Mouse (Mus musculus) liver, adult 10 weeks (tissue): ENCODE measurements around the gene Vamp2. TPM values are rescaled to one million over a fixed set of nuclear protein-coding genes. Genes with fewer than 3 reads are reported as not detected.

ENCODE experiments used
- polyA plus RNA-seq: library from polyadenylated mRNA; stranded (reverse); fragments of 350-450 nt; fragmentation: Illumina TruSeq; extraction: RNeasy Lipid Tissue Mini Kit (QIAGEN cat#74804); gene quantifications from one replicate; pipeline ENCODE4 v1.2.3, GENCODE M21; 2014; ENCODE audit warnings: low read depth, low replicate concordance

The Vamp2 gene
- polyA plus RNA-seq, result 23.6 TPM

GRCm38 (mm10) chr11:69088103-69088855 lies at the start of gene Vamp2:
TSS of gene Vamp2 (plus strand) at chr11:69088490.

DNA sequence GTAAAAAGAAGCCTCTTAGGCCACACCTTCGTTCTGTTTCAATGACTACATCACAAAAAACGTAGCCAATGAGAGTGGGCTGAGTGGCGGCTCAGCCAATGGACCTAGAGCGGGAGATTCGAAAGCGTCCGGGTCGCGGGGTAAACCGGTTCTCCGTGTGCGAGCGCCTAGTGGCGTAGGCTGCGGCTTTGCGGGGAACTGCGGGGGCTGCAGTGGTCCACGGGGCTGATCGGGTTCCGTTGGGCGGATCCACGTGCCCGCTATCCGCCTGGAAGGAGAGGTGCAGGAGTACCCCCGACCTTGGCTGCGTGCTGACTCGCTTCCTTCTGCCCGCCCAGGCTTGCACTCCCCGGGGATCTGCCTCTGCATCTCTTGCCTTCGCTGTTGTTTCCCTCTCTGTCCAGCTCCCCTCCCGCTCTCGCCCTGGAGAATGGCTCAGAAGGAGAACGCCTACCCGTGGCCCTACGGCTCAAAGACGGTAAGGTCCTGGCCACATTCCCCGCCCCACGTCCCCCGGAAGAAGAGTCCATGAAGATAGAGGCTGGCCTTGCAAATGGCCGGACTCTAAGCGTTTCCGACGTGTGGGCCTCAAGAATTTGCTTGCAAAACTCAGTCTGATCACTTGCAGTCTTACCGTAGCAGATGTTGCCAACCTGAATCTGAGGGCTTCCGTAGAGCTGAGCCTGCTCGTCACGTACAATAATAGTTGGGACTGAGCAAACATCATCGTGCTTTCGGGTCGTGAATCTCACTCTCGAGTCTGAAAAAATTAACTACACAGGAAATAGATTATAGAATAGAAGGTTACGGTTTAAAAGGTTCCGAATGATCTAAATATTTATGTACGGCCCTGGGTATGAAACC lies 42.5 kb upstream of the Vamp2 start, which contains the start of gene Aurkb:
Gene Aurkb (plus strand): TSS at position 117 of the 864 bp plus-strand sequence.

DNA sequence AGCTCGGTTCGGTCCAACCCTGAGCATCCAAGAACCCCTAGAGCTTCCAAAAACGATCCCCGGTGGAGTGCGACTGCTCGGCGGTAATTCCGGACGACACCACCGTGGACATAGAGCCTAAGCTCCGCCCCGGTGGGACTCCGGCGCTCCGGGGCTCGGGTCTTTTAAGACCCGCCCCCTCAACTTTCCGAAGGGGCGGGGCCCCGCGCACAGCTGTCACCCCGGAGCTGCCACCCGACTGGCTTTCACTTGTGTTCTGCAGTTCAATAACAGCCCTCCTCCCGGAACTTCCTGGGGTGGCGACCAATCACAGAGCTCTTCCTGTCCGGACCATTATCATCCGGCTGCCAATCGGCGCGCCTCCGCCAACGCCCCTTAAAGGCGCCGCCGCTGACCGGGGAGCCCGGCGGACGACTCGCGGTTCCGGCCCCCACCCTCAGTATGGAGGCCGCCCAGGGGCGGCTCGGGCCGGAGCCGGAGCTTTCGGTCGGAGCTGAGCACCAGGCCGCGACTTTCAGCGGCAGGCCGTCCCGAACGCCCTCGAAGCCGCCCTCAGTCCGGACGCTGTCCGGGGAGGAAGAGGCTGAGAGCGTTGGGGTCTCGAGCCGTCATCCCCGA lies 28.8 kb upstream of the Vamp2 start, which contains the start of gene Borcs6:
Gene Borcs6 (plus strand): TSS at position 361 of the 618 bp plus-strand sequence.

DNA sequence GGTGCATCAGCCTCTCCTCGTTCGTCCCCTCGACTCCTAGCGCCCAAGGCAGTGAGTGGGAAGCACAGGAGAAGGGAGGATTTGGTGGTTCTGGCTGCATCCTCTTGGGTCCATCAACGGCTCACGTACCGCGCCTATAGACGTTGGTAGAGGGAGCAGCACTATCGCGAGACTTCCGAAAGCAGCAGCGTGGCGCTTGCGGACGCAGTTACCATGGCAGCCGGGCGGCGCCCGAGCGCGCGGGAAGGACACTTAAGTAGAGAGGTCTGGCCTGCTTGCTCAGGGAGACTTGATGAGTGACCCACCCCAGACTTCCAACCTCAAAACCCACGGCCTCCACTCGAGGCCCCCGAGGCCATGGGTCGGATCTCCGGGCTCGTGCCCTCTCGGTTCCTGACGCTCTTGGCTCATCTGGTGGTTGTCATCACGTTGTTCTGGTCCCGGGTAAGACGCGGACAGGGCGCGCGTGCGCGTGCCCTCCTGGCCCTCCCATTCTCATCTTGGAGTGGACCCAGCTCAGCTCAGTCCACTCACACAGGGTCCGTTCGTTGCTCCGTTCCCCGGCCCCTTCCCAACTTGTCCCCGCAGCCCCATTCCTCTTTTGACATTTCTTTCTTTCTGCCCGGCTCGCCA lies 17.6 kb upstream of the Vamp2 start, which contains the start of gene Tmem107:
Gene Tmem107 (plus strand): TSS at position 217 of the 633 bp plus-strand sequence.

GRCm38 (mm10) chr11:69094697-69095429 lies 6.6 kb downstream of the Vamp2 start, which contains the start of gene Per1:
TSS of gene Per1 (plus strand) at chr11:69095217.

GRCm38 (mm10) chr11:69120221-69121000 lies 32.1 kb downstream of the Vamp2 start, which contains the start of gene Hes7:
TSS of gene Hes7 (plus strand) at chr11:69120404.

GRCm38 (mm10) chr11:69122336-69122951 lies 34.2 kb downstream of the Vamp2 start, which contains the start of gene 9130213A22Rik:
TSS of gene 9130213A22Rik (minus strand) at chr11:69122589.

GRCm38 (mm10) chr11:69125852-69125918 lies 37.4 kb downstream of the Vamp2 start, which contains the start of gene Aloxe3:
TSS of gene Aloxe3 (plus strand) at chr11:69125896.

Other genes starting within 250 kb of the Vamp2 start
- gene Ndel1, start 216.6 kb upstream of the Vamp2 start, polyA plus RNA-seq, result 58.9 TPM
- gene Rnf222, start 199.9 kb upstream of the Vamp2 start, polyA plus RNA-seq, result not detected
- gene Rpl26, start 186.9 kb upstream of the Vamp2 start, polyA plus RNA-seq, result 134 TPM
- gene Odf4, start 161.4 kb upstream of the Vamp2 start, polyA plus RNA-seq, result not detected
- gene Arhgef15, start 131.0 kb upstream of the Vamp2 start, polyA plus RNA-seq, result 2.5 TPM
- 1.6 TPM for gene Slc25a35, start 120.4 kb upstream of the Vamp2 start, polyA plus RNA-seq
- gene Rangrf, start 113.3 kb upstream of the Vamp2 start, polyA plus RNA-seq, result 1.5 TPM
- gene Pfas, start 80.0 kb upstream of the Vamp2 start, polyA plus RNA-seq, result 2.6 TPM
- gene Ctc1, start 72.6 kb upstream of the Vamp2 start, polyA plus RNA-seq, result 1.1 TPM
- gene Aurkb, start 42.8 kb upstream of the Vamp2 start, polyA plus RNA-seq, result not detected
- 1.4 TPM for gene Borcs6, start 28.8 kb upstream of the Vamp2 start, polyA plus RNA-seq
- gene Tmem107, start 17.7 kb upstream of the Vamp2 start, polyA plus RNA-seq, result 0.61 TPM
- gene Per1, start 6.7 kb downstream of the Vamp2 start, polyA plus RNA-seq, result 0.16 TPM
- gene Hes7, start 31.9 kb downstream of the Vamp2 start, polyA plus RNA-seq, result not detected
- not detected for gene 9130213A22Rik, start 34.1 kb downstream of the Vamp2 start, polyA plus RNA-seq
- gene Aloxe3, start 37.4 kb downstream of the Vamp2 start, polyA plus RNA-seq, result not detected
- gene Alox12b, start 68.5 kb downstream of the Vamp2 start, polyA plus RNA-seq, result not detected
- gene Alox8, start 109.4 kb downstream of the Vamp2 start, polyA plus RNA-seq, result not detected
- gene Gucy2e, start 148.5 kb downstream of the Vamp2 start, polyA plus RNA-seq, result not detected
- 4.0 TPM for gene Cntrob, start 235.3 kb downstream of the Vamp2 start, polyA plus RNA-seq
- gene Trappc1, start 235.5 kb downstream of the Vamp2 start, polyA plus RNA-seq, result 52.4 TPM
- not detected for gene Kcnab3, start 237.8 kb downstream of the Vamp2 start, polyA plus RNA-seq